Mouse (Mus musculus): ENCODE measurements around the gene Kcnj14. TPM values are rescaled to one million over a fixed set of nuclear protein-coding genes. Genes with fewer than 3 reads are reported as not detected.
A peak's percentile ranks its signal among the peaks of the same experiment; 100 is the strongest.

Gene Kcnj14
- polyA plus RNA-seq, 1 experiment from 2014 or later, result 0.98 TPM

- Histone ChIP-seq H3K4me1 (ENCODE audit: control insufficient read depth, insufficient read depth, low read length) (peaks cover 22% of the 10 kb centered on the region), H3K36me3 (ENCODE audit: control insufficient read depth, insufficient read depth, low read length) (no peaks in the 10 kb centered on the region), H3K9ac (ENCODE audit: low read length) (peak within 1 kb of the TSS; percentile 83), H3K27ac (ENCODE audit: low read length) (no peak within 1 kb of the TSS; the same call in 1 of the 2 replicates), H3K9me3 (replicated peaks; ENCODE audit: control insufficient read depth, low read length) (no peaks in the 10 kb centered on the region), H3K4me2 (ENCODE audit: low read depth, low read length) (peak within 1 kb of the TSS; percentile 89), H3K4me3 (replicated peaks; ENCODE audit: low read length) (peak within 1 kb of the TSS; percentile 67), H3K27me3 (ENCODE audit: control insufficient read depth, insufficient read depth, low read length) (peaks cover 7% of the 10 kb centered on the region; the same call in 1 of the 2 replicates)
- peak; percentile 64; the same call in 1 of the 2 replicates for ATAC-seq (ENCODE audit: insufficient read depth, low FRiP score)
- under 1% methylated on average over 38 of the region's 38 CpGs for whole genome bisulfite sequencing
Observed at GRCm38 (mm10) chr7:45783511-45784091, 41.0 kb downstream of the Kcnj14 start, which contains the start of gene Lmtk3. Gene Lmtk3, plus strand, starts transcription at chr7:45783738.

- Histone ChIP-seq H3K9me3 (replicated peaks; ENCODE audit: control insufficient read depth, low read length) (no peaks in the 10 kb centered on the region), H3K4me3 (replicated peaks; ENCODE audit: low read length) (no peak overlapping the region), H3K36me3 (ENCODE audit: control insufficient read depth, insufficient read depth, low read length) (no peaks in the 10 kb centered on the region), H3K27ac (ENCODE audit: low read length) (no peak overlapping the region), H3K27me3 (ENCODE audit: control insufficient read depth, insufficient read depth, low read length) (peaks cover 7% of the 10 kb centered on the region; the same call in 1 of the 2 replicates), H3K9ac (ENCODE audit: low read length) (no peak overlapping the region), H3K4me2 (ENCODE audit: low read depth, low read length) (no peak overlapping the region), H3K4me1 (ENCODE audit: control insufficient read depth, insufficient read depth, low read length) (peaks cover 22% of the 10 kb centered on the region)
- no peak for ATAC-seq (ENCODE audit: insufficient read depth, low FRiP score)
- WGBS, result 68% methylated on average over 4 of the region's 4 CpGs
Observed at GRCm38 (mm10) chr7:45782271-45782670, 42.3 kb downstream of the Kcnj14 start.

- no peak overlapping the region for H3K27ac ChIP-seq (ENCODE audit: low read length)
- H3K4me1 ChIP-seq (ENCODE audit: control insufficient read depth, insufficient read depth, low read length), result peaks cover 9% of the 10 kb centered on the region
- no peaks in the 10 kb centered on the region for H3K36me3 ChIP-seq (ENCODE audit: control insufficient read depth, insufficient read depth, low read length)
- H3K4me2 ChIP-seq (ENCODE audit: low read depth, low read length), result 0 out of 2 replicates have a peak overlapping the region, but pooled peaks have one; percentile 34
- no peak for ATAC-seq (ENCODE audit: insufficient read depth, low FRiP score)
- no peaks in the 10 kb centered on the region for H3K9me3 ChIP-seq (replicated peaks; ENCODE audit: control insufficient read depth, low read length)
- WGBS, result 18% methylated on average over 22 of the region's 22 CpGs
- peak overlapping the region; percentile 20 for H3K9ac ChIP-seq (ENCODE audit: low read length)
- peaks cover 7% of the 10 kb centered on the region; the same call in 1 of the 2 replicates for H3K27me3 ChIP-seq (ENCODE audit: control insufficient read depth, insufficient read depth, low read length)
- 0 out of 2 replicates have a peak overlapping the region, but pooled peaks have one; percentile 11 for H3K4me3 ChIP-seq (replicated peaks; ENCODE audit: low read length)
Observed at GRCm38 (mm10) chr7:45779081-45779641, 45.4 kb downstream of the Kcnj14 start.

GRCm38 (mm10) chr7:45775237-45775636, 49.3 kb downstream of the Kcnj14 start:
- H3K4me1 ChIP-seq (ENCODE audit: control insufficient read depth, insufficient read depth, low read length), result no peaks in the 10 kb centered on the region
- H3K4me2 ChIP-seq (ENCODE audit: low read depth, low read length), result no peak overlapping the region
- ATAC-seq (ENCODE audit: insufficient read depth, low FRiP score), result no peak
- H3K27me3 ChIP-seq (ENCODE audit: control insufficient read depth, insufficient read depth, low read length), result no peaks in the 10 kb centered on the region; the same call in 1 of the 2 replicates
- H3K4me3 ChIP-seq (replicated peaks; ENCODE audit: low read length), result no peak overlapping the region
- 63% methylated on average over 7 of the region's 7 CpGs for WGBS
- no peak overlapping the region for H3K9ac ChIP-seq (ENCODE audit: low read length)
- no peaks in the 10 kb centered on the region for H3K9me3 ChIP-seq (replicated peaks; ENCODE audit: control insufficient read depth, low read length)
- H3K27ac ChIP-seq (ENCODE audit: low read length), result no peak overlapping the region
- no peaks in the 10 kb centered on the region for H3K36me3 ChIP-seq (ENCODE audit: control insufficient read depth, insufficient read depth, low read length)

- H3K4me2 ChIP-seq (ENCODE audit: low read depth, low read length), result no peak overlapping the region
- no peaks in the 10 kb centered on the region for H3K9me3 ChIP-seq (replicated peaks; ENCODE audit: control insufficient read depth, low read length)
- 0 out of 2 replicates have a peak overlapping the region, but pooled peaks have one; percentile 21 for H3K27ac ChIP-seq (ENCODE audit: low read length)
- H3K4me1 ChIP-seq (ENCODE audit: control insufficient read depth, insufficient read depth, low read length), result no peaks in the 10 kb centered on the region
- no peak for ATAC-seq (ENCODE audit: insufficient read depth, low FRiP score)
- no peaks in the 10 kb centered on the region for H3K27me3 ChIP-seq (ENCODE audit: control insufficient read depth, insufficient read depth, low read length)
- 72% methylated on average over 4 of the region's 4 CpGs for WGBS
- no peak overlapping the region for H3K4me3 ChIP-seq (replicated peaks; ENCODE audit: low read length)
- H3K9ac ChIP-seq (ENCODE audit: low read length), result no peak overlapping the region
- H3K36me3 ChIP-seq (ENCODE audit: control insufficient read depth, insufficient read depth, low read length), result no peaks in the 10 kb centered on the region
Observed at GRCm38 (mm10) chr7:45771101-45771500, 53.5 kb downstream of the Kcnj14 start.

- Histone ChIP-seq H3K4me2 (ENCODE audit: low read depth, low read length) (no peak overlapping the region), H3K27me3 (ENCODE audit: control insufficient read depth, insufficient read depth, low read length) (no peaks in the 10 kb centered on the region), H3K9ac (ENCODE audit: low read length) (no peak overlapping the region), H3K9me3 (replicated peaks; ENCODE audit: control insufficient read depth, low read length) (no peaks in the 10 kb centered on the region), H3K4me3 (replicated peaks; ENCODE audit: low read length) (no peak overlapping the region), H3K36me3 (ENCODE audit: control insufficient read depth, insufficient read depth, low read length) (no peaks in the 10 kb centered on the region), H3K27ac (ENCODE audit: low read length) (0 out of 2 replicates have a peak overlapping the region, but pooled peaks have one; percentile 21), H3K4me1 (ENCODE audit: control insufficient read depth, insufficient read depth, low read length) (no peaks in the 10 kb centered on the region)
- 62% methylated on average over 8 of the region's 8 CpGs for WGBS
- ATAC-seq (ENCODE audit: insufficient read depth, low FRiP score), result no peak; the same call in 1 of the 2 replicates
Observed at GRCm38 (mm10) chr7:45770427-45771082, 54.0 kb downstream of the Kcnj14 start.

- no peaks in the 10 kb centered on the region for H3K36me3 ChIP-seq (ENCODE audit: control insufficient read depth, insufficient read depth, low read length)
- no peaks in the 10 kb centered on the region for H3K27me3 ChIP-seq (ENCODE audit: control insufficient read depth, insufficient read depth, low read length)
- no peak for ATAC-seq (ENCODE audit: insufficient read depth, low FRiP score)
- 93% methylated on average over 6 of the region's 6 CpGs for WGBS
- no peak overlapping the region for H3K4me2 ChIP-seq (ENCODE audit: low read depth, low read length)
- no peaks in the 10 kb centered on the region for H3K9me3 ChIP-seq (replicated peaks; ENCODE audit: control insufficient read depth, low read length)
- H3K27ac ChIP-seq (ENCODE audit: low read length), result no peak overlapping the region
- H3K4me1 ChIP-seq (ENCODE audit: control insufficient read depth, insufficient read depth, low read length), result no peaks in the 10 kb centered on the region
- no peak overlapping the region for H3K4me3 ChIP-seq (replicated peaks; ENCODE audit: low read length)
- H3K9ac ChIP-seq (ENCODE audit: low read length), result no peak overlapping the region
Observed at GRCm38 (mm10) chr7:45767500-45767899, 57.1 kb downstream of the Kcnj14 start.

GRCm38 (mm10) chr7:45766764-45767163, 57.8 kb downstream of the Kcnj14 start:
- no peak overlapping the region for H3K27ac ChIP-seq (ENCODE audit: low read length)

More at GRCm38 (mm10) chr7:45766764-45767163, 57.8 kb downstream of the Kcnj14 start:
- Histone ChIP-seq H3K36me3 (ENCODE audit: control insufficient read depth, insufficient read depth, low read length) (no peaks in the 10 kb centered on the region), H3K4me2 (ENCODE audit: low read depth, low read length) (no peak overlapping the region), H3K4me3 (replicated peaks; ENCODE audit: low read length) (no peak overlapping the region), H3K27me3 (ENCODE audit: control insufficient read depth, insufficient read depth, low read length) (no peaks in the 10 kb centered on the region), H3K9ac (ENCODE audit: low read length) (no peak overlapping the region), H3K9me3 (replicated peaks; ENCODE audit: control insufficient read depth, low read length) (no peaks in the 10 kb centered on the region), H3K4me1 (ENCODE audit: control insufficient read depth, insufficient read depth, low read length) (no peaks in the 10 kb centered on the region)
- 39% methylated on average over 8 of the region's 8 CpGs for WGBS
- ATAC-seq (ENCODE audit: insufficient read depth, low FRiP score), result 0 out of 2 replicates have a peak, but pooled peaks have one; percentile 6

Data from stomach, embryonic 16.5 days (tissue).